Mouse (Mus musculus) induced T-regulatory cell, adult 2 months (primary cell): Measurements from ENCODE around the gene Bco2.
A peak's percentile ranks its signal among the peaks of the same experiment; 100 is the strongest.

Experiments used
- DNase-seq: peaks from one replicate; pipeline ENCODE4 v3.0.0-alpha.2; 2012; ENCODE audit warnings: low read depth

Gene Bco2

DNA sequence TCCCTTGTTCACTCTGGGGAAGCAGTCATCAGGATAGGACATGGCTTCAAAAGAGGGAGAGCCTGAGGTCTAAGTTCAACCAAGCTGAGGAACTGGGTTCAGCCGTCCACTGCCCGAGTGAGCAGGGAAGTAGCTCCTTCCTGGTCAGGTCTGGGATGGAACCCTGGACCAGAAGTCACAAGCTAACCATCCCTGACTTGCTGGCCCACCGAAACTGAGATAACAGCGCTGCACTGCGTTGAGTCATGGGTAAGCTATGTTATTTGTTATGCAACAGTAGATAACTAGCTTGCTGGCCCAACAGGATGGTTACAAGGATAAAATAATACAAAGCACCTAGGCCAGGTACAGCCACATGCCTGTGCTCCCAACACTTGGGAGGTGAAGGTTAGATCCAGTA is 39.5 kb downstream of the Bco2 start:
- no peak for DNase-seq

DNA sequence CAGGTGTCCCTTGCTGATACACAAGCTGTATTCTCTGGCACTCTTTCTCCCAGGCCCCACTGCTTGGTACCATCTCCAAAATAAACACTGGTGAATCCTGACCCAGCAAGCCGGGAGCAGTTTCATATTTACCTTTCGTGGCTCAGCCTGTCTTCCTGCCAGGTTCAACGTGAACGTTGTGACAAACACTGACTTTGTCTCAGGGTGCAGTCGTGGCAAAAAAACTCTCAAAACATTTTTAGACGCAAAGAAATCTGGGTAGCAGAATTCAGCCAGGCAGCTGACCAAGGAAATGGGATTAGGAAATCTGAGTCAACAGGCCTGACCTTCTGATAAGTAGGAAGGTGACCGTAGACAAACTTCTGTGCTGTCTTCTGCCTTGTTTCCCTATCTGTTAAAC is 47.4 kb downstream of the Bco2 start:
- DNase-seq: no peak

DNA sequence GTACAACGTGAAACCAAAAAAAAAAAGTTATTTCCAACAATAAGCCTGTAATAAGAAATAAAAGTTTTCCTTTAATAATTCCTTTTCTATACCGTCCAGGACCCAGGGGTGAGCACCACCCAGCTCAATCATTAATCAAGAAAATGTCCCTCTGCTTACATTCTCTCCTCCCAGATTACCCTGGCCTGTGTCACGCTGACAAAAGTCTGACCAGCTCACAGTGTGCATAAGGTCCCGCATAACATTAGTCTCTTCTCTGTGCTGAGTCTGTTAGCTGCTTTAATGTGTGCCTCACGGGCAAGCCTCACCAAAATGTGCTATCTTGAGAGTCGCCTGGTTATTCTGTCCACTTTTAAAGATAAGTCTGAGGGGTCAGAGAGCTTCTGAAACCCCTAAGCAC is 49.6 kb downstream of the Bco2 start:
- no peak for DNase-seq

DNA sequence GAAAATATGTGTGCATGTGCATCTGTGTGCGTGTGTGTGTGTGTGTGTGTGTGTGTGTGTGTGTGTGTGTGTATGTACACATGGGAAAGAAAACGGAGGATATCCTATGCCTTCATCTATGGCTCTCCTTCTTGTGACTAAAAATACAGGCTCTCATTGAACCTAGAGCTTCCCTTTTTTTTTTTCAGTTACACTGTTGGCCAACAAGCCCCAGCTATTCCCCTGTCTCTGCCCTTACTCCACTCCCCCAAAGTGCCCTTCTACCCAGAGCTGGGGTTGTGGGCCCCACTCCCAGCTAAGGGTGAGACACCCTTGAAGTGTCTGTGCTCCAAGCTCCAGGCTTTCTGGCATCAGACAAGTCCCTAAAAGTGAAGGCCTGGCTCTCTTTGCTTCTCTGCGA is 52.0 kb downstream of the Bco2 start:
- DNase-seq: no peak

DNA sequence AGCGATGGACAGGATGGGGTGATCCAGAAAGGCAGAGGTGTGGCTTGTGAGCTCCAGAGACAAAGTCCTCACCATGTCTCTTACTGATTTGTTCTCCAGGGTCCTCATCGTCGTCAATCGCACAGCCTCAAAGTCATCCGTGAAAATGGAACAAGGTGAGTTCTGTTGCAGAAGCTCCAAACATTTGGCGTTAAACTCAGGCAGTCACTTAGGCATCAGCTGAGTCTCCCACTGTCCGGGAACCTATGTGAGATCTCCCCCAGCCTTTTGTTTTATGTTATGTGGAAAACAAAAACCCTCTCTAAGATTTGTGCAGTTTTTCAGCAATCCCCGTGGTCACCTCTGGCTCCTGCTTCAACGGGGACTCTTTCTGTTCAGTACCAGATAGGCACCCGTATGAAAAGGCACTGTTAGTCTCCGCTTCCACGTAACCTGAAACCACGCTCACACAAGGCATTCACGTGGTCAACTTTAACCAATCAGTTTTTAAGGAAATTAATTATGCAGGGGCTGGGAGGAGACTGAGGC is 53.9 kb downstream of the Bco2 start:
- peak; percentile 77 for DNase-seq

DNA sequence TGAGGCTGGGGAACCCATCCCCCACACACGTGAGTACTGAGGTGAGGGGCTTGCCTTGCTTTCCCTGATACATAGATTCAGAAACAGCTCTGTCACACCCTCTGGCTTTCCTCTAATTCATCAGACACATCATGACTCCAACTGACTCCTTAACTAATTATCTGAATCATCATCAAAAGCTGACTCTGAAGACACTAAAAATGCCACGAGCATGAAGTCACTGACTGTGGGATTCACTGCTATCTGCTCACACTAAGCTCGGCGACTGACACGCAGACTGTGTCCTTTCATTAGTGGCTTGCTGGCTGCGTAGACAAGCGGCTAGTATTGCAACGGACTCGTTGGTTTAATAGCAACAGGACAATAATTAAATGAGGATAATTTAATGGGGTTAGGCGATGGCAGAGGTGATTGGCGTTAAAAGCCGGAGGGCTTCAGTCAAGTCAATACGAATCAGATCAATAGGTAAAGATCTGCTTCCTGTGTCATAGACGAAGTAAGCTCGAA is 54.5 kb downstream of the Bco2 start:
- DNase-seq: no peak

DNA sequence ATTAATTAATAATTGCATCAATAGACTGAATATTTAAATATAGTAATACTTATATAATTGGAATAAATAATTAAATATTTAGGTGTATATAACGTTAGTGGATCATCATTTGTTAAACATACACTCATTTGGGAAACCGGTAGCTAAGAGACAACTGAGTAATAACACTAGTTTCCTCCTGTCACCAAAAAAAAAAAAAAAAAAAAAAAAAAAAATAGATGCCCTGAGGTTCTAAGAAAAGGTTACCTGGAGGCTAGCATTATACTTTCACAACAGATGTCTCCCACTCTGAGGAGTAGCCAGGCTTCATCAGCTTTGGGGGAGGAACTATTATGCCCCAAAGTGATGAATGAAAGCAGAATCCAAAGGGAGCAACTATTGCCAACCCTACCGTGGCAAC is 55.2 kb downstream of the Bco2 start:
- DNase-seq: peak; percentile 32

DNA sequence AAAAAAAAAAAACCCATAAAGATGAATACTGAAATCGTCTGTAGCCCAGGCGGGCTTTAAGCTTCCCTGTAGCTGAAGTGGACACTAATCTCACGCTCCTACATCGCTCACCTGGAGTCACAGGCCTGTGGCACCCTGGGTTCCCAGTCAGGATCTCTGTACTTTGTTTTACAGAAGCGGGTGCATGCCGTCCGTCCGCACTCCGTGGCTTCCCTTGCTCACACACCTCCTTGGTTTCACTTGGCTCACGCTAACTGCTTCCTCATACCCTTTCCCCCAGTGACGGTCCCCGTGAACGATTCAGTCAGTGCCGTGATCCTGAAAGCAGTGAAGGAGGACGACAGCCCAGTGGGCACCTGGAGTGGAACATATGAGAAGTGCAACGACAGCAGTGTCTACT is 56.2 kb downstream of the Bco2 start:
- DNase-seq: peak; percentile 44

DNA sequence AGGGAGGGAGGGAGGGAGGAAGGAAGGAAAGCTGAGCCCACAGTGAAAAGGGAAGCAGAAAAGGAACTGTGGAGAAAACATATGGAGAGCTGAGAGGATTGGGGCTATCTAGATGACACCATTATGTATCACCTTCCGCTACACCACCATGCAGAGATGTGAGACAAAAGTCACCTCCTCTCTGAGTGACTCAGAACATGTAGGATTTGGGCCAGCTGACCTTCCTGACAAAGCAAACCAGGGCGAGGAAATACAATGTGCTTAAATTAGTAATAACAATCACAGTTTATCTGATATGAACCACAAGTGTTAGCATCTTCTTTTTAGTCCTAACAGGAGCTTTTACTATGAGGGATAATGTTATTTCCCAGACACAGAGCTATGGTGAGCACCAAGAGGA is 57.4 kb downstream of the Bco2 start:
- DNase-seq: no peak

DNA sequence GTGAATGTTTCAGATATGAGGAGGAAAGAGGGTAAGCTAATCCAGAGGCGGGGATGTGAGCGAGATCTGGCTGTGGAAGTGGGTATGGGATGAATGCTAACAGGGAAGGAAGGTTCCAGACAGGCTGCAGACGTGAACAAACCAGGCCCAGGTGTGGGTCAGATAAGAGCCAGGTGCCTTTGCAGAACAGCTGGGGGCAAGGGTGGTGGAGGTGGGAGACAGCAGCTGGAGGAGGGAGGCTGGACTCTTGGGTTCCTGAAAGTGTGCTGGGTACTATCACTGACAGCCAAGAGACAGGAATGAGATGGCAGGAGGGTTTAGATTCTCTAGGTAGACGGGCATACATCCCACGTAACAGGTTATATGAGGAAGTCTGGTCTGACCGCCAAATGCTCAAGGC is 57.9 kb downstream of the Bco2 start:
- no peak for DNase-seq

DNA sequence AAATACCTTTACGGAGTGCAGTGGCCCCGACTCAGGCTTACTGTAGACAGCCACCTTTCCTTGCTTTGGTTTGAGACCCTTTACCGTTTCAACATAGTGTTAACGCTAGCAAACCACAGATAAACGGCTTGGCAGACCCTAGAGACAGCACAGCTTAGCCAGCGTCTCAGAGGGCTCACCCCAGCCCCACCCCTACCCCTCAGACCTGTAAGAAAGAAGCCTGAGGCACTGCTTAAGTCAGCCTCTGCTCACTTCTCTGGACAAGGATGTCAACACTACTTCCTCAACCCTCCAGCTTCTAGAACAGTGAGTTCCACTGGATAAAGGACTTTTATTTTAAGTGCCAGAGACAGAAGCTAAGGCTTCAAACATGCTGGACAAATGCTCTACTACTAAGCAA is 58.4 kb downstream of the Bco2 start:
- no peak for DNase-seq

DNA sequence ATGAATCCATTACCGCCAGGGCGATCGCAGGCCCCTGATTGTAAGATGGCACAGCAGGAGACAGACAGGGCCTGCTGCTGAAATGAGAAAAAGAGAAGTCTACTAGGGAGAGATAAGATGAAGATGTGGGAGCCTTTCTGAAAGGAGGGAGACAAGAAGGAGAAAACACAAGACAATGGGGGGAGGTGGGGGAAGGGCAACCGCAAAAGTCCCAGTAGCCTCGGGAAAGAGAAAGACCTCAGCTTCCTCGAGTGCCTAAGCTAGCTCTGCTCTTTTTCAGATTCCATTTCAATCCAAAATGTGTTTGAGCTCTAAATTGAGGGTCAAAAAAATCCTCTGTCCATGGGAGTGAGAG is 58.9 kb downstream of the Bco2 start:
- no peak for DNase-seq

DNA sequence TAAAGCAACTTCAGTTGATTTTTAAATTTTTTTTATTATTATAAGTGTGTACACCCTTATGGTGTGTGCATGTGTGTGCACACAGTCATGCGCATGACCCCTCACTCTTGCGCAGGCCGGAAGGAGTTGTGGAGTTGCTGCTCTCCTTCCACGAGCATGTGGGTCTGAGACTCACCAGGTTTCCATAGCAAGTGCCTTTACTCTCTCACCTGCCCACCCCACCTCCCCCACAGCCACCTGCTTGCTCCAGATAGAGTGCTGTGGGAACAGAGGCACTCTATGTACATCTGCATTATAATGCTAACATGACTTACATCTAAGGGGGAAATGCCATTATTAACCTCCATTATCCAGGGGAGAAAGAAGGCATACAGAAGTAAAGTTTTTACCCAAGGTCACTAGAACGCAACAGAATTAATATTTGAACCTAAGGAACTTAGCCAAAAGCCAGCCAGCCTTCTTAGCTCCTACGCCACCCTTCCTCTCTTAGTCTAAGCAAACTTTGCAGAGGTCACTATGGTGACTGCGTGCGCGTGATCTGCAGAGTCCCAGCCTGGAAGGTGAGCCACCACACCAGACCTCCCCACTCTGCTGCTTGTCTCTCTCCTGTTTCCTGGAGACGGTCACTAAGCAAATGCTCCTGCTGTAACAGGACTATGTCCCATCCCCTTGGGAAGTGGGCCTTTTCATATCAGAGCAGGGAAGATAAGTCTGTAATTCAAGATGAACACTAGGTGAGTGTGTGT is 59.4 kb downstream of the Bco2 start:
- no peak for DNase-seq

DNA sequence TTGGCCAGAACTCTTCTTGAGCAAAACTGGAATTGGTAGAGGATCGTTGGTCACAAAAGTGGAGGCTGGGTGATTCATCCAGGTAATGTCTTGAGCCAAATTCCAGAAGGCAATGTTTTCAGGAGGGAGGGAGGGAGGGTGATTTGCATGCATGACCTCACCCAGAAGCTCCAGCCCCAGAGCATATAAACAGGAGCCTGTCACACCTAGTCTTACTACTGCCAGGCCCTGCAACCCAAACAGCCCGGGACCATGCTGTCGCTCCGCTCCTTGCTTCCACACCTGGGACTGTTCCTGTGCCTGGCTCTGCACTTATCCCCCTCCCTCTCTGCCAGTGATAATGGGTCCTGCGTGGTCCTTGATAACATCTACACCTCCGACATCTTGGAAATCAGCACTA is 60.7 kb downstream of the Bco2 start, which contains the start of gene Plet1:
Gene Plet1, plus strand, starts transcription at position 215 of the 400 bp plus-strand sequence.
- no peak for DNase-seq

DNA sequence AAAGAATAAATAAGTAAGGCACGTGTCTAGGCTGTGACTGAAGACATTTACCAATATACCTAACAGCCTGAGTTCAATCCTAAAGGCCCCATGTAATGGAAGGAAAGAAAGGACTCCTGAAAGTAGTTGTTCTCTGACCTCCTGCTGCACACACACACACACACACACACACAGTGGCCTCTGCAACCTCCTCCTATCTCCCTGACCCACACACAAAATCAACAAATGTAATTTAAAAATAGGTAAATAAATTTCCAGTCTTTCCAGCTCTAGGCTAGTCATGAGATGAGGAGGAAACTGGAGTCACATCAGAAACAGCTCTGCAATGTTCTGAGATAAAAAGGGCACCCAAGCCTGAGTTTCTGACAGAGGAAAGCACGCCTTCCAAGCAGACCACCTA is 61.2 kb downstream of the Bco2 start:
- DNase-seq: no peak

DNA sequence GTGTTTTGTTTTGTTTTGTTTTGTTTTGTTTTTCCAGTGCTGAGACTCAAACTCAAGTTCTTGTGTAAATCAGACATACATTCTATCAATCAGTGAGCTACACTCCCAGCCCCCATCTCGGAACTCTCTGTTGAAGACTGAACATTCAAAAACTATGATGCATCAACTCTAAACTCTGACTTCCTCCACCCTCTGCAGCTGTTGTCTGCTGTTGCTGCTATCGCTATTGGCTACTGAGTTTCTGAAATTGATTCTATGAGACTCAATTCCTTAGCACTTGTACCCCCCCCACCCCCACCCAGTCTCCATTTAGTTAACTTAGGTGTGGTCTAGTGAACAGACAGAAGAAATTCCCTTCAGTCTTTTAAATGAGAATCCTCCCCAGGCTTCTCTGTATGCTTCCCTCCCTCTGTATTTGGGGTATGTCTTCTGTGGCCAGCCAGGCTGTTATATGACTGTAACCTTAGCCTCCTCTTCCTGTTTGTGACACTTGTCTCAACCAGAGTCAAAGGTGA is 63.4 kb downstream of the Bco2 start:
- DNase-seq: peak; percentile 60

DNA sequence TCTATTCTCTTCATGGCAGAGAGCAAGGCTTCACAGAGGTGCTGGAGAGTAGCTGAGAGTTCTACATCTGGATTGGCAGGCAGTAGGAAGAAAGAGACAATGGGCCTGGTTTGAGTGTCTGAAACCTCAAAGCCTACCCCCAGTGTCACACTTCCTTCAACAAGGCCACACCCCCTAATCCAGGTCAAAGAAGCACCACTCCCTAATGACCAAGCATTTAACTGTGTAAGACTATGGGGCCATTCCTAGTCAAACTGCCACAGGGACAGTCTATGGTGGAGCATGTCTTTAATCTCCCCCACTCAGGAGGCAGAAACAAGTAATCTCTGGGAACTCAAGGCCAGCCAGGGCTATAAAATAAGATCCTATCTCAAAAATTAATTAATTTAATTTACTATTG is 64.1 kb downstream of the Bco2 start:
- no peak for DNase-seq

DNA sequence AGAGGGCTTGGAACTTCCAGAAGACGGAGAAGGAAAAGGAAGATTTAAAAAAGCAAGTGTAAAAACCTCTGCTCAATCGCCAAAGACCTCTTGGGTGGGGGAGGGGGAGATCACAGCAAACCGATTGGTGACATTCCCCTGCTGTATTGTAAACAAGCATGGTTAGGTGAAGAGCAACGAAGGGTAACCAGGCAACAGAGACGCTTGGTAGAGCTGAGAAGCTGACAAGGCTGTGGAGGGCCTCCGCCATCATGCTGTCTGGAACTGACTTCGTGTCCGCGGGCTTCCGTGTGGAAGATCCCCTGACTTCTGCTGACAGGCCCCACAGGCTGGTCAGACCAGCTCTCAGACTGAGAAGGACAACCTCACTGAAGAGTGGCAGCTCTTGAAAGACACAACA is 69.5 kb downstream of the Bco2 start:
- DNase-seq: no peak
